Mouse (Mus musculus) olfactory bulb, adult 2 months (tissue): Measurements from ENCODE around the gene Lrrn4cl. TPM values are rescaled to one million over a fixed set of nuclear protein-coding genes. Genes with fewer than 3 reads are reported as not detected.
"Not testable (repeated sequence)": the region's sequence is repeated elsewhere in the genome, so short reads cannot be mapped to it uniquely, and the experiment has no call there.

Source experiments
- H3K27ac ChIP-seq: fragments of 200-500 bp; 2 replicates; pipeline ENCODE4 v1.5.1; 2012; ENCODE audit warnings: low read depth, low read length; ENCODE audit not compliant: insufficient read depth
- H3K4me1 ChIP-seq: fragments of 200-500 bp; 2 replicates; pipeline ENCODE4 v1.6.1; 2012; ENCODE audit warnings: low read length; ENCODE audit not compliant: control insufficient read depth, insufficient read depth
- H3K4me3 ChIP-seq: fragments of 200-500 bp; 2 replicates; pipeline ENCODE4 v1.5.1; 2012; ENCODE audit warnings: mild to moderate bottlenecking, low read depth, low read length, moderate library complexity; ENCODE audit not compliant: insufficient read depth
- CTCF ChIP-seq: fragments of 200-500 bp; IDR thresholded peaks from 2 replicates; pipeline ENCODE4 v1.5.1; 2012; ENCODE audit warnings: low read depth, mild to moderate bottlenecking, low read length, moderate library complexity; ENCODE audit not compliant: insufficient read depth
- POLR2A ChIP-seq: fragments of 200-500 bp; IDR thresholded peaks from 2 replicates; pipeline ENCODE4 v1.6.1; 2012; ENCODE audit warnings: mild to moderate bottlenecking, low read depth, low read length, moderate library complexity; ENCODE audit not compliant: insufficient read depth
- WGBS: fragments of 180-500 bp; shearing (Covaris S2); methylation state at CpG from one replicate; pipeline ENCODE4 v1.1.7; 2018; 5-methylcytosine and 5-hydroxymethylcytosine counted together
- polyA plus RNA-seq: library from polyadenylated mRNA; stranded (reverse); fragments of >200 nt; gene quantifications from 2 replicates; pipeline ENCODE4 v1.2.4, GENCODE M21; 2012; ENCODE audit warnings: low replicate concordance; ENCODE audit not compliant: missing spikeins, insufficient read depth, insufficient read length

The Lrrn4cl gene
- polyA plus RNA-seq, 1 experiment: not detected

GRCm38 (mm10) chr19:8832971-8833370 lies 17.6 kb upstream of the Lrrn4cl start:
- no peak for TF ChIP-seq POLR2A
- TF ChIP-seq CTCF: no peak
- no peak overlapping the region for H3K4me3 ChIP-seq
- peaks cover 6% of the 10 kb centered on the region for H3K4me1 ChIP-seq
- H3K27ac ChIP-seq: no peak overlapping the region
- WGBS: 51% methylated on average over 4 of the region's 4 CpGs

GRCm38 (mm10) chr19:8836327-8836726 lies 14.2 kb upstream of the Lrrn4cl start:
- 97% methylated on average over 10 of the region's 10 CpGs for WGBS
- not testable (repeated sequence) for H3K4me3 ChIP-seq, H3K27ac ChIP-seq
- H3K4me1 ChIP-seq: peaks cover 13% of the 10 kb centered on the region

- TF ChIP-seq POLR2A: peak; percentile 53; the same call in 1 of the 2 replicates
- TF ChIP-seq CTCF: peak; percentile 63
- peak within 1 kb of the TSS; percentile 56 for H3K4me3 ChIP-seq
- WGBS: 1% methylated on average over 38 of the region's 38 CpGs
Measured at GRCm38 (mm10) chr19:8837251-8837791, 13.2 kb upstream of the Lrrn4cl start, which contains the start of gene Bscl2. Bscl2 (plus strand) TSS chr19:8837467.

GRCm38 (mm10) chr19:8838041-8838730 lies 12.4 kb upstream of the Lrrn4cl start:
- H3K4me3 ChIP-seq: peak overlapping the region; percentile 56
- peak overlapping the region; percentile 92 for H3K27ac ChIP-seq
- H3K4me1 ChIP-seq: peaks cover 10% of the 10 kb centered on the region
- TF ChIP-seq CTCF (no peak), POLR2A (no peak)
- 2% methylated on average over 15 of the region's 15 CpGs for WGBS

More at GRCm38 (mm10) chr19:8837251-8837791, 13.2 kb upstream of the Lrrn4cl start, which contains the start of gene Bscl2:
- H3K4me1 ChIP-seq: peaks cover 13% of the 10 kb centered on the region
- peak within 1 kb of the TSS; percentile 92 for H3K27ac ChIP-seq

GRCm38 (mm10) chr19:8839103-8839907 lies 11.3 kb upstream of the Lrrn4cl start, which contains the start of gene Gng3:
Gng3 (minus strand) TSS chr19:8839194.
- H3K4me3 ChIP-seq: peak within 1 kb of the TSS; percentile 62
- peak within 1 kb of the TSS; percentile 92 for H3K27ac ChIP-seq
- WGBS: 19% methylated on average over 11 of the region's 11 CpGs
- TF ChIP-seq CTCF: no peak
- TF ChIP-seq POLR2A: 0 out of 2 replicates have a peak, but pooled peaks have one; percentile 33
- peaks cover 10% of the 10 kb centered on the region for H3K4me1 ChIP-seq

- peaks cover 10% of the 10 kb centered on the region for H3K4me1 ChIP-seq
- H3K4me3 ChIP-seq: peak overlapping the region; percentile 62
- no peak for TF ChIP-seq CTCF
- TF ChIP-seq POLR2A: no peak
- H3K27ac ChIP-seq: peak overlapping the region; percentile 92
- WGBS: 9% methylated on average over 29 of the region's 29 CpGs
Measured at GRCm38 (mm10) chr19:8839908-8840791, 10.4 kb upstream of the Lrrn4cl start.

GRCm38 (mm10) chr19:8841012-8841411 lies 9.6 kb upstream of the Lrrn4cl start:
- peaks cover 10% of the 10 kb centered on the region for H3K4me1 ChIP-seq
- 80% methylated on average over 7 of the region's 7 CpGs for WGBS
- H3K27ac ChIP-seq: no peak overlapping the region
- no peak for TF ChIP-seq POLR2A
- no peak for TF ChIP-seq CTCF
- H3K4me3 ChIP-seq: peak overlapping the region; percentile 62

- Histone ChIP-seq H3K27ac (no peak overlapping the region), H3K4me3 (no peak overlapping the region), H3K4me1 (peaks cover 10% of the 10 kb centered on the region)
- WGBS: 90% methylated on average over 6 of the region's 6 CpGs
- no peak for TF ChIP-seq POLR2A
- no peak for TF ChIP-seq CTCF
Measured at GRCm38 (mm10) chr19:8842961-8843360, 7.6 kb upstream of the Lrrn4cl start.
